ENCODE assay signal across 9 mouse cellular contexts in genomic region chr2:33444358-33444757, GRCm38 (mm10). TPM values are rescaled to one million over a fixed set of nuclear protein-coding genes. Genes with fewer than 3 reads are reported as not detected.
DNase-seq lines count a peak whose midpoint lies in the region; ATAC-seq and TF ChIP-seq lines count a peak whose summit lies in the region.
"Had no signal": no experiment of that assay in that cellular context is flagged by ENCODE, and none has a peak within 500 bp of the region (broad histone marks: within the 10 kb centered on the region; RNA-seq: fewer than 3 reads in every experiment).

No protein-coding gene starts in this region.

- H3K9ac ChIP-seq in midbrain, postnatal 0 days (replicated peaks; ENCODE audit: low read length, poor library complexity, severe bottlenecking): no peak overlapping the region
- H3K9ac ChIP-seq in midbrain, embryonic 16.5 days (ENCODE audit: low read depth, low read length): no peak overlapping the region

- no peak overlapping the region for H3K4me2 ChIP-seq in midbrain, postnatal 0 days (ENCODE audit: low read depth, low read length, poor library complexity, severe bottlenecking)
- H3K4me2 ChIP-seq in midbrain, embryonic 16.5 days (ENCODE audit: low read length): no peak overlapping the region

- H3K27ac ChIP-seq in midbrain, postnatal 0 days (ENCODE audit: low read depth, low read length): no peak overlapping the region
- no peak overlapping the region for H3K27ac ChIP-seq in midbrain, embryonic 16.5 days (ENCODE audit: low read length)
- 0 out of 2 replicates have a peak overlapping the region, but pooled peaks have one; percentile 31 for H3K27ac ChIP-seq in heart, embryonic 10.5 days
- H3K27ac ChIP-seq: macrophage had no signal

- peak; percentile 85 for DNase-seq in midbrain, postnatal 0 days (ENCODE audit: low spot score)
- peak; percentile 79 to 86 for DNase-seq in cerebellum, postnatal 10 days
- no peak for DNase-seq in heart, embryonic 10.5 days (ENCODE audit: low spot score)
- peak; percentile 87 for DNase-seq in layer of hippocampus, adult 9-11 months
- peak; percentile 68 for DNase-seq in ovary, postnatal 14 days (ENCODE audit: low spot score)

- no peaks in the 10 kb centered on the region for H3K27me3 ChIP-seq in midbrain, postnatal 0 days (ENCODE audit: insufficient read depth, low read length)
- H3K27me3 ChIP-seq in midbrain, embryonic 16.5 days (ENCODE audit: control insufficient read depth, insufficient read depth, low read depth, low read length): no peaks in the 10 kb centered on the region; the same call in 1 of the 2 replicates
- no peaks in the 10 kb centered on the region for H3K27me3 ChIP-seq in heart, embryonic 10.5 days (ENCODE audit: insufficient read depth, poor library complexity, severe bottlenecking)

- 31% methylated on average over 5 of the region's 5 CpGs for WGBS in midbrain, postnatal 0 days
- 31% methylated on average over 5 of the region's 5 CpGs for WGBS in midbrain, embryonic 16.5 days
- WGBS in heart, embryonic 10.5 days: 42% methylated on average over 5 of the region's 5 CpGs

- no peak for ATAC-seq in midbrain, postnatal 0 days (ENCODE audit: low FRiP score)
- ATAC-seq in midbrain, embryonic 16.5 days: no peak
- no peak for ATAC-seq in CD4-positive, CD25-positive, alpha-beta regulatory T cell, adult 4 months
- no peak for ATAC-seq in megakaryocyte progenitor cell, adult 5-6 weeks (replicated peaks; ENCODE audit: poor library complexity)

- H3K9me3 ChIP-seq in midbrain, postnatal 0 days (ENCODE audit: low read length): no peaks in the 10 kb centered on the region
- H3K9me3 ChIP-seq in midbrain, embryonic 16.5 days (replicated peaks; ENCODE audit: control insufficient read depth, low read length, poor library complexity, severe bottlenecking): no peaks in the 10 kb centered on the region
- no peaks in the 10 kb centered on the region for H3K9me3 ChIP-seq in heart, embryonic 10.5 days

- H3K36me3 ChIP-seq in midbrain, postnatal 0 days (ENCODE audit: insufficient read depth, low read length): peaks cover 7% of the 10 kb centered on the region; the same call in 1 of the 2 replicates
- no peaks in the 10 kb centered on the region; the same call in 1 of the 2 replicates for H3K36me3 ChIP-seq in midbrain, embryonic 16.5 days (ENCODE audit: control insufficient read depth, insufficient read depth, low read length)
- H3K36me3 ChIP-seq in heart, embryonic 10.5 days: peaks cover 10% of the 10 kb centered on the region

- TF ChIP-seq CTCF in midbrain, postnatal 0 days (IDR thresholded peaks at IDR 0.05): 0 out of 2 replicates have a peak, but pooled peaks have one; percentile 16

- H3K4me3 ChIP-seq in midbrain, postnatal 0 days (ENCODE audit: low read depth, low read length): no peak overlapping the region
- no peak overlapping the region for H3K4me3 ChIP-seq in midbrain, embryonic 16.5 days (ENCODE audit: low read depth, low read length)
- H3K4me3 ChIP-seq in heart, embryonic 10.5 days: no peak overlapping the region

- 0 out of 2 replicates have a peak, but pooled peaks cover 5% of the 10 kb centered on the region for H3K4me1 ChIP-seq in midbrain, postnatal 0 days (ENCODE audit: insufficient read depth, low read length)
- peaks cover 15% of the 10 kb centered on the region for H3K4me1 ChIP-seq in midbrain, embryonic 16.5 days (ENCODE audit: control insufficient read depth, insufficient read depth, low read length)
- H3K4me1 ChIP-seq in heart, embryonic 10.5 days: peaks cover 26% of the 10 kb centered on the region

RNA-seq across cellular contexts. Expression of gene Zbtb34, which starts 13.2 kb away (rescaled TPM):
- 24.9 and 25.3 TPM in 2 replicates for total RNA-seq in midbrain, postnatal 0 days (2014; rRNA removed)
- 3.1 and 3.8 TPM in 2 replicates for polyA plus RNA-seq in midbrain, postnatal 0 days (2015; fragmentation: Nextera tagmentation; extraction: Ambion mirVana)
- polyA plus RNA-seq in midbrain, embryonic 16.5 days (2015; fragmentation: Nextera tagmentation; extraction: Ambion mirVana): 7.6 TPM in 2 replicates
- polyA plus RNA-seq in heart, embryonic 10.5 days (2016; fragmentation: Nextera tagmentation; extraction: Ambion mirVana): 5.0 and 5.6 TPM in 2 replicates
- polyA plus RNA-seq in CD4-positive, CD25-positive, alpha-beta regulatory T cell, adult 4 months (2017; shearing (Covaris generic)): 1 to 10 TPM; 1.4 TPM
- total RNA-seq in megakaryocyte progenitor cell, adult 5-6 weeks (2015): 22.7 and 24.6 TPM in 2 replicates
- 8.4 and 11.4 TPM in 2 replicates for total RNA-seq in megakaryocyte progenitor cell, adult 5-6 weeks (2017)

RNA-seq across cellular contexts. Expression of gene Zbtb43, which starts 24.0 kb away (rescaled TPM):
- total RNA-seq in midbrain, postnatal 0 days (2014; rRNA removed): 37.4 and 39.6 TPM in 2 replicates
- polyA plus RNA-seq in midbrain, postnatal 0 days (2015; fragmentation: Nextera tagmentation; extraction: Ambion mirVana): 19.8 and 21.2 TPM in 2 replicates
- 26.0 and 27.7 TPM in 2 replicates for polyA plus RNA-seq in midbrain, embryonic 16.5 days (2015; fragmentation: Nextera tagmentation; extraction: Ambion mirVana)
- 12.5 and 15.7 TPM in 2 replicates for polyA plus RNA-seq in heart, embryonic 10.5 days (2016; fragmentation: Nextera tagmentation; extraction: Ambion mirVana)
- polyA plus RNA-seq in CD4-positive, CD25-positive, alpha-beta regulatory T cell, adult 4 months (2017; shearing (Covaris generic)): 10 to 100 TPM; 18.3 to 24.0 TPM
- total RNA-seq in megakaryocyte progenitor cell, adult 5-6 weeks (2015): 8.0 and 8.8 TPM in 2 replicates
- 8.0 and 10.5 TPM in 2 replicates for total RNA-seq in megakaryocyte progenitor cell, adult 5-6 weeks (2017)
